Mouse (Mus musculus) heart, postnatal 14 days (tissue): ENCODE data around the gene Lhx4. TPM values are rescaled to one million over a fixed set of nuclear protein-coding genes. Genes with fewer than 3 reads are reported as not detected.

Experiments
- DNase-seq, 2 experiments: peaks; one replicate each; pipeline ENCODE4 v3.0.0; 2021 to 2022
- intact Hi-C: fragments of 180-260 bp; cut with DNase I; formaldehyde crosslinking; loops from one replicate; pipeline ENCODE4 v1.15.1; 2025
- long read RNA-seq, 2 experiments: library from polyadenylated mRNA; stranded (forward); transcript quantifications; one replicate each; pipeline ENCODE4 v2.0.0; 2021
- total RNA-seq, 2 experiments: library from RNA; stranded (reverse); gene quantifications; 2 replicates each; pipeline ENCODE4 v1.2.3; 2021

The Lhx4 gene
- not detected for total RNA-seq
- long read RNA-seq, experiment 1 = 0 reads
- long read RNA-seq, experiment 2 = 0 reads

- intact Hi-C loops = no loop called here
- no peak for DNase-seq
These were observed at the start of gene Lhx4 for GRCm38 (mm10) chr1:155751484-155752255. Gene Lhx4 (minus strand): TSS chr1:155751684.

GRCm38 (mm10) chr1:155798000-155798399, 46.5 kb upstream of the Lhx4 start:
- DNase-seq = no peak
- intact Hi-C loops = no loop called here

- intact Hi-C loops = no loop called here
- DNase-seq = peak in 1 of 2 experiments; percentile 27
These were observed 45.9 kb upstream of the Lhx4 start for GRCm38 (mm10) chr1:155797425-155797824.

GRCm38 (mm10) chr1:155796757-155797405, 45.4 kb upstream of the Lhx4 start:
- DNase-seq = no peak
- intact Hi-C loops = no loop called here

- intact Hi-C loops = no loop called here
- DNase-seq = no peak
These were observed 44.3 kb upstream of the Lhx4 start for GRCm38 (mm10) chr1:155795791-155796233.

GRCm38 (mm10) chr1:155794855-155795254, 43.4 kb upstream of the Lhx4 start:
- DNase-seq = no peak
- intact Hi-C loops = loop anchor here (5.0 kb wide), 1 partner anchor 57 kb away; no protein-coding TSS in a partner anchor

- intact Hi-C loops = loop anchor here (5.0 kb wide), 1 partner anchor 60 kb away; no protein-coding TSS in a partner anchor
- no peak for DNase-seq
These were observed 40.4 kb upstream of the Lhx4 start for GRCm38 (mm10) chr1:155791919-155792318.

GRCm38 (mm10) chr1:155790111-155790974, 38.9 kb upstream of the Lhx4 start:
- DNase-seq = no peak
- intact Hi-C loops = loop anchor here (5.0 kb wide), 1 partner anchor 62 kb away; no protein-coding TSS in a partner anchor

- no peak for DNase-seq
- intact Hi-C loops = no loop called here
These were observed 34.4 kb upstream of the Lhx4 start for GRCm38 (mm10) chr1:155785886-155786285.

GRCm38 (mm10) chr1:155784343-155785205, 33.1 kb upstream of the Lhx4 start:
- intact Hi-C loops = loop anchor here (1.0 kb wide), 1 partner anchor 208 kb away; no protein-coding TSS in a partner anchor

GRCm38 (mm10) chr1:155782382-155782781, 30.9 kb upstream of the Lhx4 start:
- no peak for DNase-seq
- intact Hi-C loops = no loop called here

More at GRCm38 (mm10) chr1:155784343-155785205, 33.1 kb upstream of the Lhx4 start:
- DNase-seq = peak; percentile 52 to 74

GRCm38 (mm10) chr1:155777641-155778625, 26.4 kb upstream of the Lhx4 start:
- intact Hi-C loops = no loop called here
- no peak for DNase-seq

GRCm38 (mm10) chr1:155759167-155759566, 7.7 kb upstream of the Lhx4 start:
- intact Hi-C loops = no loop called here
- DNase-seq = no peak

- no peak for DNase-seq
- intact Hi-C loops = no loop called here
These were observed 7.2 kb upstream of the Lhx4 start for GRCm38 (mm10) chr1:155758711-155759110.

- no peak for DNase-seq
- intact Hi-C loops = no loop called here
These were observed 6.1 kb upstream of the Lhx4 start for GRCm38 (mm10) chr1:155757621-155758020.

GRCm38 (mm10) chr1:155753411-155753810, 1.9 kb upstream of the Lhx4 start:
- intact Hi-C loops = no loop called here
- DNase-seq = no peak

- intact Hi-C loops = no loop called here
- DNase-seq = no peak
These were observed 836 bp downstream of the Lhx4 start for GRCm38 (mm10) chr1:155750517-155751178.

GRCm38 (mm10) chr1:155747911-155748310, 3.6 kb downstream of the Lhx4 start:
- intact Hi-C loops = no loop called here
- DNase-seq = no peak
